Mouse (Mus musculus): ENCODE measurements around the gene Cobll1. TPM values are rescaled to one million over a fixed set of nuclear protein-coding genes. Genes with fewer than 3 reads are reported as not detected.

Gene Cobll1
- 10.3 and 10.9 TPM in 2 replicates for polyA plus RNA-seq (2012; rRNA removed; ENCODE audit: low replicate concordance)

DNA sequence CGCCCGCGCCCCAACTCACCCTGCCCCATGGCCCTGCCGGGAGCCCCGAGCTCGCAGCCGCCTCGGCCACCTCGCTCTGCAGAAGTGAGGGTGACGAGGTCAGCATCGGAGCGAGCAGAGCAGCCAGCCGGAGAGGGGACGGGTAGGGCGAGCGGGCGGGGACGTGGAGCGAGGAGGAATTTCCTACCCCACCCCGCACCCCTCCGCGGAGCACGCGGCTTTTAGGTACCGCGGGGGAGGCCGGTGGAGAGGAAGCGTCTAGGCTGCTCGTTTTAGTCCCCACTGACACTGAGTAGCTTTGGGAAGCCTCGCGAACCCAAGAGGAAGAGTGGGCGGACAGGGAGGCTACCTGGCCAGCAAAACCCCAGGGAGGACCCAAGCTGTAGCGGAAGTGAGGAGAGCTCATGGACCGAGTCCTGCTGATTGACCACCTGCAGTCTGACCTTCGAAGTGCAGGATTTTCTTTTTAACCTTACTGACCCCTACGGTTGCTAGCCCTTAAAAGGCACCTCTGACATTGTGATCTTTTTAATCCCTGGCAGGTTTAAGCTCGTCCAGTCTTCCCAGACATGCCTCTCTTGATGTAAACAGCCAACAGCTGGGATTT, at the start of gene Cobll1:
Gene Cobll1, minus strand, starts transcription at position 440 of the 607 bp plus-strand sequence.

Other genes with a start within 250 kb of the Cobll1 start
- gene Grb14, start 214.4 kb downstream of the Cobll1 start, polyA plus RNA-seq (2012; rRNA removed; ENCODE audit: low replicate concordance), result 3.4 and 6.1 TPM in 2 replicates
- 0.43 and 2.3 TPM in 2 replicates for gene Slc38a11, start 124.6 kb upstream of the Cobll1 start, polyA plus RNA-seq (2012; rRNA removed; ENCODE audit: low replicate concordance)